In genomic region chr14:31207070-31207830, GRCm38 (mm10) we compare ENCODE assay signal across 8 mouse cellular contexts. TPM values are rescaled to one million over a fixed set of nuclear protein-coding genes. Genes with fewer than 3 reads are reported as not detected.
A peak's percentile ranks its signal among the peaks of the same experiment; 100 is the strongest.
DNase-seq lines count a peak whose midpoint lies in the region; ATAC-seq and TF ChIP-seq lines count a peak whose summit lies in the region.

No protein-coding gene starts in this region.

- intact Hi-C loops in heart, postnatal 25 days (cut with DNase I): no loop called here
- intact Hi-C loops in gastrocnemius, postnatal 36 days (cut with DNase I): no loop called here

- peak overlapping the region; percentile 92 for H3K4me2 ChIP-seq in forebrain, embryonic 11.5 days (ENCODE audit: low read depth, low read length, severe bottlenecking)
- peak overlapping the region; percentile 94 for H3K4me2 ChIP-seq in limb, embryonic 12.5 days
- H3K4me2 ChIP-seq in midbrain, postnatal 0 days (ENCODE audit: low read depth, low read length, poor library complexity, severe bottlenecking): peak overlapping the region; percentile 93

- no peak for TF ChIP-seq CTCF in midbrain, postnatal 0 days (IDR thresholded peaks at IDR 0.05)

- H3K36me3 ChIP-seq in heart, embryonic 10.5 days: peaks cover 54% of the 10 kb centered on the region
- H3K36me3 ChIP-seq in forebrain, embryonic 11.5 days (ENCODE audit: control insufficient read depth, insufficient read depth, low read length): peaks cover 11% of the 10 kb centered on the region; the same call in 1 of the 2 replicates
- peaks cover 26% of the 10 kb centered on the region for H3K36me3 ChIP-seq in limb, embryonic 12.5 days
- H3K36me3 ChIP-seq in midbrain, postnatal 0 days (ENCODE audit: insufficient read depth, low read length): peaks cover 18% of the 10 kb centered on the region

- ATAC-seq in forebrain, embryonic 11.5 days (replicated peaks; ENCODE audit: low FRiP score): peak; percentile 17; the same call in 1 of the 2 replicates
- no peak for ATAC-seq in limb, embryonic 12.5 days (ENCODE audit: insufficient number of reproducible peaks, insufficient read depth, low FRiP score, low TSS enrichment, low read depth)
- ATAC-seq in midbrain, postnatal 0 days (ENCODE audit: low FRiP score): no peak

- no peaks in the 10 kb centered on the region for H3K27me3 ChIP-seq in heart, embryonic 10.5 days (ENCODE audit: insufficient read depth, poor library complexity, severe bottlenecking)
- H3K27me3 ChIP-seq in forebrain, embryonic 11.5 days (ENCODE audit: control insufficient read depth, insufficient read depth, low read length): no peaks in the 10 kb centered on the region
- H3K27me3 ChIP-seq in limb, embryonic 12.5 days: no peaks in the 10 kb centered on the region
- H3K27me3 ChIP-seq in midbrain, postnatal 0 days (ENCODE audit: insufficient read depth, low read length): no peaks in the 10 kb centered on the region

- no peak for DNase-seq in heart, embryonic 10.5 days (ENCODE audit: low spot score)
- DNase-seq in heart, postnatal 25 days (ENCODE audit: low spot score): no peak
- peak; percentile 23 for DNase-seq in adrenal gland, postnatal 25 days
- no peak for DNase-seq in forebrain, embryonic 11.5 days (ENCODE audit: low spot score)
- DNase-seq in midbrain, postnatal 0 days (ENCODE audit: low spot score): peak; percentile 16
- no peak for DNase-seq in spleen, postnatal 4 days (ENCODE audit: low spot score in 2 of 2)
- no peak for DNase-seq in gastrocnemius, postnatal 36 days

- H3K9ac ChIP-seq in forebrain, embryonic 11.5 days (ENCODE audit: low read length): peak overlapping the region; percentile 95
- H3K9ac ChIP-seq in limb, embryonic 12.5 days (replicated peaks): peak overlapping the region; percentile 93
- H3K9ac ChIP-seq in midbrain, postnatal 0 days (replicated peaks; ENCODE audit: low read length, poor library complexity, severe bottlenecking): peak overlapping the region; percentile 92

- H3K9me3 ChIP-seq in heart, embryonic 10.5 days: no peaks in the 10 kb centered on the region
- no peaks in the 10 kb centered on the region for H3K9me3 ChIP-seq in forebrain, embryonic 11.5 days (ENCODE audit: control insufficient read depth, low read length)
- H3K9me3 ChIP-seq in limb, embryonic 12.5 days: no peaks in the 10 kb centered on the region
- H3K9me3 ChIP-seq in midbrain, postnatal 0 days (ENCODE audit: low read length): no peaks in the 10 kb centered on the region

- H3K4me3 ChIP-seq in heart, embryonic 10.5 days: peak overlapping the region; percentile 73
- H3K4me3 ChIP-seq in forebrain, embryonic 11.5 days (ENCODE audit: low read depth, low read length): peak overlapping the region; percentile 85
- peak overlapping the region; percentile 77 for H3K4me3 ChIP-seq in limb, embryonic 12.5 days (replicated peaks)
- H3K4me3 ChIP-seq in midbrain, postnatal 0 days (ENCODE audit: low read depth, low read length): peak overlapping the region; percentile 76

- peaks cover 60% of the 10 kb centered on the region for H3K4me1 ChIP-seq in heart, embryonic 10.5 days
- peaks cover 6% of the 10 kb centered on the region; the same call in 1 of the 2 replicates for H3K4me1 ChIP-seq in forebrain, embryonic 11.5 days (replicated peaks; ENCODE audit: control insufficient read depth, insufficient read depth, low read length)
- peaks cover 20% of the 10 kb centered on the region for H3K4me1 ChIP-seq in limb, embryonic 12.5 days (replicated peaks)
- peaks cover 9% of the 10 kb centered on the region; the same call in 1 of the 2 replicates for H3K4me1 ChIP-seq in midbrain, postnatal 0 days (ENCODE audit: insufficient read depth, low read length)

- WGBS in heart, embryonic 10.5 days: 76% methylated on average over 13 of the region's 13 CpGs
- 82% methylated on average over 13 of the region's 13 CpGs for WGBS in forebrain, embryonic 11.5 days
- WGBS in limb, embryonic 12.5 days: 81% methylated on average over 13 of the region's 13 CpGs
- 73% methylated on average over 13 of the region's 13 CpGs for WGBS in midbrain, postnatal 0 days

- H3K27ac ChIP-seq in heart, embryonic 10.5 days: peak overlapping the region; percentile 99
- H3K27ac ChIP-seq in forebrain, embryonic 11.5 days (ENCODE audit: low read depth, low read length): no peak overlapping the region
- H3K27ac ChIP-seq in limb, embryonic 12.5 days: peak overlapping the region; percentile 45; the same call in 1 of the 2 replicates
- peak overlapping the region; percentile 92 for H3K27ac ChIP-seq in midbrain, postnatal 0 days (ENCODE audit: low read depth, low read length)

RNA-seq across cellular contexts. Expression of gene Tnnc1, which starts 0.9 kb away (rescaled TPM):
- 1,899 and 2,942 TPM in 2 replicates for polyA plus RNA-seq in heart, embryonic 10.5 days (2016; fragmentation: Nextera tagmentation; extraction: Ambion mirVana)
- total RNA-seq in heart, postnatal 25 days (2021): 1,000 to 10,000 TPM; 5,169 to 5,647 TPM
- total RNA-seq in adrenal gland, postnatal 25 days (2021): 1.9 TPM in 1 of 2 replicates, not detected in the other
- 0.59 and 0.83 TPM in 2 replicates for polyA plus RNA-seq in forebrain, embryonic 11.5 days (2014; fragmentation: Nextera tagmentation; extraction: Ambion mirVana)
- polyA plus RNA-seq in limb, embryonic 12.5 days (2016; fragmentation: Nextera tagmentation; extraction: Ambion mirVana): 140 and 161 TPM in 2 replicates
- 1.9 and 7.4 TPM in 2 replicates for total RNA-seq in midbrain, postnatal 0 days (2014; rRNA removed)
- polyA plus RNA-seq in midbrain, postnatal 0 days (2015; fragmentation: Nextera tagmentation; extraction: Ambion mirVana): 4.6 and 4.8 TPM in 2 replicates
- total RNA-seq in gastrocnemius, postnatal 36 days (2021): 100 to 1,000 TPM; 121 to 774 TPM

RNA-seq across cellular contexts. Expression of gene Nisch, which starts 9.5 kb away (rescaled TPM):
- polyA plus RNA-seq in heart, embryonic 10.5 days (2016; fragmentation: Nextera tagmentation; extraction: Ambion mirVana): 457 and 500 TPM in 2 replicates
- total RNA-seq in heart, postnatal 25 days (2021): 100 to 1,000 TPM; 145 to 148 TPM
- 393 and 398 TPM in 2 replicates for total RNA-seq in adrenal gland, postnatal 25 days (2021)
- 399 and 407 TPM in 2 replicates for polyA plus RNA-seq in forebrain, embryonic 11.5 days (2014; fragmentation: Nextera tagmentation; extraction: Ambion mirVana)
- polyA plus RNA-seq in limb, embryonic 12.5 days (2016; fragmentation: Nextera tagmentation; extraction: Ambion mirVana): 507 and 522 TPM in 2 replicates
- total RNA-seq in midbrain, postnatal 0 days (2014; rRNA removed): 391 and 398 TPM in 2 replicates
- polyA plus RNA-seq in midbrain, postnatal 0 days (2015; fragmentation: Nextera tagmentation; extraction: Ambion mirVana): 261 and 274 TPM in 2 replicates
- total RNA-seq in gastrocnemius, postnatal 36 days (2021): 10 to 100 TPM; 54.4 to 63.2 TPM

RNA-seq across cellular contexts. Expression of gene Sema3g, which starts 10.4 kb away (rescaled TPM):
- 0.47 and 0.54 TPM in 2 replicates for polyA plus RNA-seq in heart, embryonic 10.5 days (2016; fragmentation: Nextera tagmentation; extraction: Ambion mirVana)
- 10 to 100 TPM; 12.4 to 16.1 TPM for total RNA-seq in heart, postnatal 25 days (2021)
- 6.3 and 7.5 TPM in 2 replicates for total RNA-seq in adrenal gland, postnatal 25 days (2021)
- 0.13 and 0.16 TPM in 2 replicates for polyA plus RNA-seq in forebrain, embryonic 11.5 days (2014; fragmentation: Nextera tagmentation; extraction: Ambion mirVana)
- polyA plus RNA-seq in limb, embryonic 12.5 days (2016; fragmentation: Nextera tagmentation; extraction: Ambion mirVana): 0.58 and 0.84 TPM in 2 replicates
- 3.1 and 4.1 TPM in 2 replicates for total RNA-seq in midbrain, postnatal 0 days (2014; rRNA removed)
- polyA plus RNA-seq in midbrain, postnatal 0 days (2015; fragmentation: Nextera tagmentation; extraction: Ambion mirVana): 0.36 and 0.44 TPM in 2 replicates
- 1 to 10 TPM; 6.0 to 8.1 TPM for total RNA-seq in gastrocnemius, postnatal 36 days (2021)

RNA-seq across cellular contexts. Expression of gene Stab1, which starts 38.8 kb away (rescaled TPM):
- polyA plus RNA-seq in heart, embryonic 10.5 days (2016; fragmentation: Nextera tagmentation; extraction: Ambion mirVana): 28.9 and 30.2 TPM in 2 replicates
- 10 to 100 TPM; 76.4 to 76.8 TPM for total RNA-seq in heart, postnatal 25 days (2021)
- 62.2 and 79.5 TPM in 2 replicates for total RNA-seq in adrenal gland, postnatal 25 days (2021)
- polyA plus RNA-seq in forebrain, embryonic 11.5 days (2014; fragmentation: Nextera tagmentation; extraction: Ambion mirVana): 21.8 and 27.1 TPM in 2 replicates
- polyA plus RNA-seq in limb, embryonic 12.5 days (2016; fragmentation: Nextera tagmentation; extraction: Ambion mirVana): 14.9 and 18.0 TPM in 2 replicates
- 25.5 and 31.4 TPM in 2 replicates for total RNA-seq in midbrain, postnatal 0 days (2014; rRNA removed)
- polyA plus RNA-seq in midbrain, postnatal 0 days (2015; fragmentation: Nextera tagmentation; extraction: Ambion mirVana): 9.0 and 11.7 TPM in 2 replicates
- total RNA-seq in gastrocnemius, postnatal 36 days (2021): 10 to 100 TPM; 15.6 to 17.7 TPM

RNA-seq across cellular contexts. Expression of gene Phf7, which starts 43.9 kb away (rescaled TPM):
- polyA plus RNA-seq in heart, embryonic 10.5 days (2016; fragmentation: Nextera tagmentation; extraction: Ambion mirVana): 8.4 and 11.8 TPM in 2 replicates
- 1 to 10 TPM; 3.4 to 4.1 TPM for total RNA-seq in heart, postnatal 25 days (2021)
- total RNA-seq in adrenal gland, postnatal 25 days (2021): 7.6 and 11.0 TPM in 2 replicates
- polyA plus RNA-seq in forebrain, embryonic 11.5 days (2014; fragmentation: Nextera tagmentation; extraction: Ambion mirVana): 14.3 and 14.4 TPM in 2 replicates
- polyA plus RNA-seq in limb, embryonic 12.5 days (2016; fragmentation: Nextera tagmentation; extraction: Ambion mirVana): 13.5 and 14.1 TPM in 2 replicates
- total RNA-seq in midbrain, postnatal 0 days (2014; rRNA removed): 4.4 and 6.6 TPM in 2 replicates
- 8.7 and 10.2 TPM in 2 replicates for polyA plus RNA-seq in midbrain, postnatal 0 days (2015; fragmentation: Nextera tagmentation; extraction: Ambion mirVana)
- total RNA-seq in gastrocnemius, postnatal 36 days (2021): 1 to 10 TPM; 6.8 to 8.6 TPM

Comparison
In these comparisons a context has a peak if more than half of its experiments do, and no peak if none do; other contexts are left out.
1. DNase-seq: peak in adrenal gland, postnatal 25 days (single experiment) and midbrain, postnatal 0 days (single experiment); none in heart, embryonic 10.5 days (single experiment), heart, postnatal 25 days (single experiment), forebrain, embryonic 11.5 days (single experiment), spleen, postnatal 4 days (0 of 2) and gastrocnemius, postnatal 36 days (0 of 2).
2. RNA of gene Tnnc1, which starts 0.9 kb away (total RNA-seq): 5,169 to 5,647 TPM in heart, postnatal 25 days and 121 to 774 TPM in gastrocnemius, postnatal 36 days; 1.9 to 7.4 TPM in midbrain, postnatal 0 days and 1.9 TPM in adrenal gland, postnatal 25 days; every median in the first group is over 10 times any median in the second.
3. Peak in every context shown above with its lines, with median percentiles within 50 percentile points of each other: H3K4me3 ChIP-seq, H3K4me2 ChIP-seq and H3K9ac ChIP-seq.